ENCODE assay signal across 14 mouse cellular contexts in the genomic region with DNA sequence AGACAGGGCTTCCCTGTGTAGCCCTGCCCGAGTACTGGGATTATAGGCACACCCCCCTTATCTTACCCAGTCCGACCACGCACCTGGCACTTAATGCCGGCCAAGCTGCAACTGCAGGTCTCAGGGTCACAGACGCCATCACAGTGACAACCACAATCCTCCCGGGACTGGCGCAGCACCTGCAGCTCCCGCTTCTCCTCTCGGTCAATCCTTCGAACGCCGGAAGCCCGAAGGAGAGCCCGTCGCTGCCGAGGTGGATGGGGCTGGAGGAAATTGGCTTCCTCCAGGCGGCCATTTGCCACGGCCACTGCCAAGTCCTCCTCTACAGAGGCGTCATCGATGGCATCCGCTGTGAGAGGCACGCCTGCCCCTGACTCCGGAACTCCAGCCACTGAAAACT. TPM values are rescaled to one million over a fixed set of nuclear protein-coding genes. Genes with fewer than 3 reads are reported as not detected.
A peak's percentile ranks its signal among the peaks of the same experiment; 100 is the strongest.
DNase-seq lines count a peak whose midpoint lies in the region.
"Had no signal": no experiment of that assay in that cellular context is flagged by ENCODE, and none has a peak within 500 bp of the region (broad histone marks: within the 10 kb centered on the region; RNA-seq: fewer than 3 reads in every experiment).

No protein-coding gene starts in this region.

- peak; percentile 57 for DNase-seq in cerebellum, adult 9-11 months
- no peak for DNase-seq in cerebellum, adult 8-10 months
- DNase-seq in heart, adult 11 months = peak; percentile 90
- DNase-seq in heart, adult 18-20 months = no peak
- peak; percentile 41 for DNase-seq in lung, postnatal 10 days
- no peak for DNase-seq in lung, postnatal 14 days
- peak; percentile 40 for DNase-seq in testis, postnatal 10 days (ENCODE audit: low spot score)
- DNase-seq: adrenal gland, adult 8-10 months; heart, postnatal 4 days; kidney, adult 8-10 months had no signal

RNA-seq across cellular contexts. Expression of gene Csrnp1, which starts 11.2 kb away (rescaled TPM):
- 10 to 100 TPM; 16.7 to 20.7 TPM for total RNA-seq in heart, adult 18-20 months (2021)

RNA-seq across cellular contexts. Expression of gene Ttc21a, which starts 35.9 kb away (rescaled TPM):
- total RNA-seq in heart, adult 18-20 months (2021) = under 1 TPM in 1 of 2 experiments, not detected in 1; 0.21 TPM
- total RNA-seq: gastrocnemius, postnatal 25 days; heart, postnatal 10 days had no signal

RNA-seq across cellular contexts. Expression of gene Gorasp1, which starts 35.9 kb away (rescaled TPM):
- total RNA-seq in heart, adult 18-20 months (2021) = 10 to 100 TPM; 31.8 to 35.8 TPM

RNA-seq across cellular contexts. Expression of gene Xirp1, which starts 50.1 kb away (rescaled TPM):
- 100 to 1,000 TPM; 145 to 150 TPM for total RNA-seq in heart, adult 18-20 months (2021)
- total RNA-seq: CH12.LX; granulocyte monocyte progenitor cell, adult 5-6 weeks had no signal

Comparison
In these comparisons a context has a peak if more than half of its experiments do, and no peak if none do; other contexts are left out.
1. DNase-seq: peak in cerebellum, adult 9-11 months (single experiment), heart, adult 11 months (single experiment), lung, postnatal 10 days (single experiment) and testis, postnatal 10 days (single experiment); none in cerebellum, adult 8-10 months (single experiment), heart, adult 18-20 months (0 of 2) and lung, postnatal 14 days (single experiment).